Mouse (Mus musculus) macrophage (primary cell): ENCODE measurements around the gene Hs1bp3. TPM values are rescaled to one million over a fixed set of nuclear protein-coding genes. Genes with fewer than 3 reads are reported as not detected.

Source experiments
- H3K27ac ChIP-seq: fragments of 350-480 bp; formaldehyde crosslinking; 2 replicates; pipeline ENCODE4 v1.9.0; 2021
- H3K36me3 ChIP-seq: fragments of 350-480 bp; formaldehyde crosslinking; 2 replicates; pipeline ENCODE4 v1.9.0; 2021; ENCODE audit errors: inconsistent target
- H3K4me3 ChIP-seq: fragments of 350-480 bp; formaldehyde crosslinking; 2 replicates; pipeline ENCODE4 v1.9.0; 2021; ENCODE audit errors: inconsistent target
- H3K79me2 ChIP-seq: fragments of 350-480 bp; formaldehyde crosslinking; 2 replicates; pipeline ENCODE4 v1.9.0; 2021; ENCODE audit errors: inconsistent target
- WGBS: methylation state at CpG from one replicate; pipeline ENCODE4 v1.1.7; 2026; ENCODE audit warnings: inconsistent platforms; ENCODE audit not compliant: missing documents; 5-methylcytosine and 5-hydroxymethylcytosine counted together
- polyA plus RNA-seq: library from polyadenylated mRNA; stranded (reverse); fragments of 250-400 nt; gene quantifications from 3 replicates; pipeline ENCODE4 v1.2.4, GENCODE M21; 2018; ENCODE audit warnings: inconsistent platforms

Gene Hs1bp3
- polyA plus RNA-seq, 1 experiment from 2014 or later = 40.0 TPM

DNA sequence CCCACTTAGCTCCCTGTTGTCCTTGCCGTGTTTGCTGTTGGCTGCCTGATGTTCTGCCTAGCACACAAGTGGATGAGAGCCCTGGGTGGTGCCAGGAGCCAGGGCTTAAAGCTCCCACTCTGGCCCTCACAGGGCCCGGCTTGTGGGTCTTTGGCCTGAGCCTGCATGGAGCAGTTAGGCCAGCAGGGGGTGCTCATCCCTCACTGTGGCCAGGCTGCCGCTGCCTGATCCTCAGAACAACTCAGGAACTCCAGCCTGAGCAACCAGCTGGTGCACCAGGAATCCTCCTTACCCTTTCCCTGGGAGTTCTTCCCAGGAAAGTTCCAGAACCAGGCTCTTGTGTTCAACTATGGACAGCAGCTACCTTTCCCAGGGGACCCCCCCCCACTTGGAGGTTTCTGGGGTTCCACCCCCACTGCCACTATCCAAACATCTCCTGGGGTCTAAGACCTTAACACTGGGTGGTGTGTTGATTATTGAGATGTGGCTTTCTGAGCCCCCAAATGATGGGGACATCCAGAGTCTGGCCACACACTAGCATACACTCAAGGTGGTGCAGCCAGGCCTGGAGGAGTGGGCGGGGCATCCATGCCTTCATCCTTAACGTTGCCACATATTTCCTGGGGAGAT lies 7.0 kb downstream of the Hs1bp3 start:
- Histone ChIP-seq H3K4me3 (no peak overlapping the region), H3K27ac (no peak overlapping the region), H3K36me3 (peaks cover 79% of the 10 kb centered on the region), H3K79me2 (peaks cover 24% of the 10 kb centered on the region)
- 40% methylated on average over 4 of the region's 5 CpGs for WGBS

DNA sequence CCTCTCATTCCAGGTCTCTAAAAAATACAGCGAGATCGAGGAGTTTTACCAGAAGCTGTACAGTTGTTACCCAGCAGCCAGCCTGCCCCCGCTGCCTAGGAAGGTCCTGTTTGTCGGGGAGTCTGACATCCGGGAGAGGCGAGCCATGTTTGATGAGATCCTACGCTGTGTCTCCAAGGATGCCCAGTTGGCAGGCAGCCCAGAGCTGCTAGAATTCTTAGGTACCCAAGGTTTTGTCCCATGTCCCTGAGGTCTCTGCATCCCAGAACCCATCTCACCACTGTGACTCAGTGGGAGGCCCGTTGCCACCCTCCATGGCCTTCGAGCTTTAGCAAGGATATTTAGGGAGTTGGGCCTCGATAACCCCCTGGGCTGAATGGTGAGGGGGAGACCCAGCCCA lies 8.3 kb downstream of the Hs1bp3 start:
- Histone ChIP-seq H3K4me3 (no peak overlapping the region), H3K79me2 (peaks cover 11% of the 10 kb centered on the region; the same call in 1 of the 2 replicates), H3K36me3 (peaks cover 91% of the 10 kb centered on the region), H3K27ac (no peak overlapping the region)
- 96% methylated on average over 10 of the region's 10 CpGs for WGBS

DNA sequence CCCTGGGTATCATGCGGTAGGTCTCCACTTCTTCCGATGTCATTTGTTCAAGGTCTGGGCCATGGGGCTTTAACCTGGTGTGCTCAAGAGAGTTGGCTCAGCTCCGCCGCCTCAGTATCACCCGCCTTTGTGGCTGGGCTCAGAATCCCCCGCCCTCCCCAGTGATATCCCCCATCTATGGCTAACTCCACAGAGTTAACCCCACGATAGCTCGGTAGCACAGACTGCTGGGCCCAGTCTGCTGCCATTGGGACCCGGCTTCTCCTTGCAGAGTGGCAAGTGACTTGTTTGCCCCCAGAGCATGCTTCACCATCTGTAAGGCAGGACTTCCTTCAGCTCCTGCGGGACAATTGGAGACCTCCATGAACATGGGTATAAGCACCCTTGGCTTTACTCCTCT lies 10.9 kb downstream of the Hs1bp3 start:
- Histone ChIP-seq H3K36me3 (peaks cover 87% of the 10 kb centered on the region), H3K79me2 (peaks cover 21% of the 10 kb centered on the region; the same call in 1 of the 2 replicates), H3K27ac (no peak overlapping the region), H3K4me3 (no peak overlapping the region)
- 96% methylated on average over 10 of the region's 10 CpGs for WGBS

DNA sequence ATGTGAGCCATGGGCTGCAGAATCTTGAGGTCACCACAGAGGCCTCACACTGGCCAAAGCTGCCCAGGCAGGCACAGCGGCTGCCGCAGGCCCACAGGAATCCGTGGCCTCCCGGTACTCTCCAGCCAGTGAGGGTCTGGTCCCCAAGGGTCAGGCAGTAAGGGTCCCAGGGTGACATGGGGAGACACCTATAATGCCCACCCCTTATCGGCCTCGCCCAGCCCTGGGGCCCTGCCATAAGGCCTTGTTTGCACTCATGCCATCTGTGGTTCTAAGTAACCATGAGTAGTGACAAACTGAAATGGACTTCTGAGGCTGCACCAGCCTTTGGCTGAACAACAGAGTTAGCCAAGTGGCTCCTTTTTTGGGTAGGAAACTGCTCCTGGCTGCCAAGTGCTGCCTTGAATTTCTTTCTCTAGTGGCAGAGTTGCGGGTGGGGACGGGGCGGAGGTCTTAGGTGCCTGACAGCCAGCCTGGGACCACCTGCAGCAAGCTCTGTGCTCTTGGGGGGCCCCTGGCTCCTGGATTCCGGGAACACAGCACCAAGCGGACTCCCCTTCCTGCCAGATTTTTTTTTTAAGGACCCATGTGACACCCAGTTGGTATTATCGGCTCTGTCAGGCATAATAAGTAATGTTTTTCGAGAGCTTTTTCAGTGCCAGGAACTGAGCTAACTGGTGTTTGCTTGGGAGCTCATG lies 12.2 kb downstream of the Hs1bp3 start:
- H3K4me3 ChIP-seq = no peak overlapping the region
- H3K36me3 ChIP-seq = peaks cover 91% of the 10 kb centered on the region
- no peak overlapping the region for H3K27ac ChIP-seq
- H3K79me2 ChIP-seq = peaks cover 34% of the 10 kb centered on the region; the same call in 1 of the 2 replicates
- 97% methylated on average over 13 of the region's 13 CpGs for whole genome bisulfite sequencing

DNA sequence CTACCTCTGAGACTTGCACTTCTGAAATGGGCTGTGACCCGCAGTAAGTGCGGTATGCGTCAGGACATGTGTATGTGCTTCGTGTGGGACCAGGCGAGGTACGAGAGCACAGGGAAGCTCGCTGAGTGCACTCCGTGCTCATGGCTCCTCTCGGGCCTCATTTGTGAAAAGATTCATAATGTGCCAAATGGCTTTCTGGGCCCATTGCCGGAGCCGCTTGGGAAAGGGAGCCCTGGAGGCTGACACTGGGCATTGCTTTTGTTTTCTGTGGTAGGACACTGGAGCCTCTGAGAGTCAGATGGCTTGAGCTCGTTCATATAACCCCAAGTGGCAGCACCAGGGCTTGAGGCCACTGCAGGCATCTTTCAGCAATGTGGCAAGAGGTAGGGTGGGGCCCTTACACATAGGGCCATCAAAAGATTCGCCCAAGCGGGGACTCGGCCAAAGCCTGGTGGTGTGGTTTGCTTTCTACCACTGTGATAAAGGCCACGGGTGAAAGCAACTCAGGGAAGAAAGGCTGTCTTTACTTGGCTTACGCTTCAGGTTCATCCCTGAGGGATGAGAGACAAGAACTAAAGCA lies 12.8 kb downstream of the Hs1bp3 start:
- WGBS = 98% methylated on average over 17 of the region's 17 CpGs
- Histone ChIP-seq H3K4me3 (no peak overlapping the region), H3K27ac (no peak overlapping the region), H3K79me2 (peaks cover 40% of the 10 kb centered on the region; the same call in 1 of the 2 replicates), H3K36me3 (peaks cover 91% of the 10 kb centered on the region)

DNA sequence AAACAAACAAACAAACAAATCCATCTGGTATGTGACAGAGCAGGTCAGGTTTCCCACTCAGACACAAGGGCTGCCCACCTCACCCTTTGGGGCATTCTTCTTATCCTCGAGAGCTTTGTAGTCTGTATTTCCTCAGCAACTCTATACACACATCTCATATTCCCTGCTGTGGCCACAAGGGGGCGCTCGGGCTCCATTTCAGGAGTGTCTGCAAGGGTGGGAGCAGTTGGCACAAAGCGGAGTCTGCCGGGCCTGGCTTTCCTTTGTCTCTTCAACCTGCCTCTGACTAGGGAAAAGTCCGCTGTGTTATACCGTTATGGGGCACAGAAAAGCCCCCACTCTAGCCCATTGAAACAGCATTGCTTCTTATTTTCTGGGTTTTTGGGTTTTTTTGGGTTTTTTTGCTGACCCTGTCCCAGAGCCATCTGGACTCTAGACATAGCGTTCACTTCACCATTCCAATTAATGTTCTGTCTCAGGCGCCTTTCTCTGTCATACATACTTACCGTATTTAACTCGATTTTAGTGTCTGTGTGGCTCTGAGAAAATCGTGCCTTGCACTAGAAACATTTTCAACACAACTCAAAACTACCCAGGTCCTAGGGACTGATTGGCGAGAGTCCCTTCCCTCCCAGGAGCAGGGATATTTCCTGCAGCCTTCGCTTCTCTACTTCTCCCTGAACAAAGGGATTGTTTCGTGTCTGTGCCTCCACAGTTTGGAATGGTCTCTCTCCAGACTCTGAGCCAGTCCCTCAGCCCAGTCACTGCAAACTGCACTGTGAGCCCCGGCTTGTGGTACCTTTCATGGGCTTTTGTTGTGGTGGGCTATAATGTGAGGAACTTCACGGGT lies 13.8 kb downstream of the Hs1bp3 start:
- Histone ChIP-seq H3K4me3 (no peak overlapping the region), H3K27ac (no peak overlapping the region), H3K36me3 (peaks cover 91% of the 10 kb centered on the region), H3K79me2 (peaks cover 49% of the 10 kb centered on the region; the same call in 1 of the 2 replicates)
- WGBS = 46% methylated on average over 17 of the region's 17 CpGs

DNA sequence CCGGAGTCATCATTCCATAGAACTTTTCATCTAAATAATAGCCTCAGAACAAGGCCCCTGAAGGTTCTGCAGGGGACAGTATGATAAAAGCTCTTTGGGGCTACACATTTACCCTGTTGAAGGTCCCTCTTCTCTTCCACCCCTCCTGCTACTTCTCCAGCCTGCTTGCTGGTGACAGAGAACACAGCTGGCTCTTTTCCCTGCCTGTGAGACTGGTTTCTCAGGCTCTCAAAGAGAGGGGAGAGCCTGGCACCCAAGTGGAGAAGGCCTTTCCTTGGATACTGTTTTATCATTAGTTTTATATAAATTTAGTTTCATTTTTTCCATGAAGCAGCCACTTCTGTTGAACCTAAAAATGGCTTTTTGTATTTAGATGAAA lies 14.4 kb downstream of the Hs1bp3 start:
- 89% methylated on average over 1 of the region's 1 CpGs for WGBS
- Histone ChIP-seq H3K79me2 (peaks cover 49% of the 10 kb centered on the region; the same call in 1 of the 2 replicates), H3K27ac (no peak overlapping the region), H3K4me3 (no peak overlapping the region), H3K36me3 (peaks cover 86% of the 10 kb centered on the region)

DNA sequence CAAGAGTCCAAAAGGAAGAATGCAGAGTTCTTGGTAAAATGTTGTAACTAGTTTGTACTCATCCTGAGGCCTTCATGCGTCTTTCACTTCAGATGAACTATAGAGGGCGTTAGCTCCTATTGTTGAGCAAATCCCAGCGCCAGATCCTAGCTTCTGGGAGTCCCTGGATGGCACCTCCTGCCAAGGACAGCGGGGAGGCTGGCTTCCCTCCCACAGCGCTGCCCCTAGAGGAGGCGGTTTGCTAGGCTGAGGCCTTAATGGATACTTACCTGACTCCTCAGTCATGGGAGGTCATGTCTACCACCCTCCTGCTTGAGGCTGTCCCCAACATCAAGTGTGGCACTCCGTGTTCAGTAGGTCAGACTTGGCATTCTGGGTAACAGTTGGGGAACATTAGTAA lies 16.0 kb downstream of the Hs1bp3 start:
- WGBS = 95% methylated on average over 7 of the region's 7 CpGs
- H3K36me3 ChIP-seq = peaks cover 76% of the 10 kb centered on the region
- H3K4me3 ChIP-seq = no peak overlapping the region
- no peak overlapping the region for H3K27ac ChIP-seq
- H3K79me2 ChIP-seq = peaks cover 57% of the 10 kb centered on the region; the same call in 1 of the 2 replicates

DNA sequence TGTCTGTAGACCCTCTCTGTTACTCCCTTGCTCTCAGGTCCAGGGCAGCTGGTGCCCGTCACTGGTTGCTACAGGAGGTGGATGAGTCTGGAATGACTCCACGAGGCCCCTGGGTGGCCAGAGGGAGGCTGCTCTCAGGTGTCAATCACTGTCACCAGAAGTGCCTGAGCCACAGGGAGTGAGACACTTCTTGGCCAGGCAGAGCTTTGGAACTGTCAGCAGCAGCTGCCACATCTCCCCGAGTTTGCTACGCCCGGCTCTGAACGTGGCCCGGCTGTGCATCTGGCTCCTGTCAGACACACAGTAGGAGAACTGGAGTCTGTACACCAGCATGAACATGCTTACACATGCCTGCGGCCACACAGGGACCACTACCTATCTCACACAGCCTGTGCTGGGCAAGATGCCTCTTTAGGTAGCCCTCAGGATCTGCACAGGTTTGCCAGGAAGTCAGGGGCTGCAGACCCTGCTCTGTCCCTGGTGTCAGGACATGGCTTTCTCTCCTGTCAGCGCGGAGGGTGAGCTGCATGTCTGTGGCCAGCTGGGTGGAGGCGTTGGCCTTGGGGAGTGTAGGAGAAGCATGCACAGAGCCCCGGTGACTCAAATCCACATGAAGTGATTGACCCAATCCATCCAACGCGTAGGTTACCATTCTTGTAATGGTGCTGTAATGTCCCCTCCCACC lies 18.4 kb downstream of the Hs1bp3 start:
- 93% methylated on average over 14 of the region's 14 CpGs for WGBS
- peaks cover 57% of the 10 kb centered on the region; the same call in 1 of the 2 replicates for H3K79me2 ChIP-seq
- no peak overlapping the region for H3K4me3 ChIP-seq
- peaks cover 70% of the 10 kb centered on the region for H3K36me3 ChIP-seq
- no peak overlapping the region for H3K27ac ChIP-seq

DNA sequence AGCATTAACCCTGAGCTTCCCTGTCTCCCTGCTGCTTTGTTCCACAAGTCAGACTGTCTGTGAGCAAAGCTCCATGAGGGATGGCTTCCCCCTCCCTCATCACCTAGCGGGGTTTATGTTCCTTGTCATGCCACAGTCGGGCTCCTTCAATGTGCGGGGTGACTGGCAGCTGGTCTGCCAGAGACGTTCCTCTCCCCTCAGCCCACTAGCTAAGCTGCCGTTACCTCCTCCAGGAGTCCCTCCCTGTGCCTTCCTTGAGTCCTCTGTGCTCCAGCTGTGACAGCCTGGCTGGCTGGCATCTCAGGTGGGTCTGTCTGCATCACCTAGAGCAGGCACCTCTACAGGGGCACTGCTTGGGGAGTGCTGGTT lies 18.9 kb downstream of the Hs1bp3 start:
- Histone ChIP-seq H3K36me3 (peaks cover 75% of the 10 kb centered on the region), H3K27ac (no peak overlapping the region)
- WGBS = 79% methylated on average over 5 of the region's 5 CpGs

DNA sequence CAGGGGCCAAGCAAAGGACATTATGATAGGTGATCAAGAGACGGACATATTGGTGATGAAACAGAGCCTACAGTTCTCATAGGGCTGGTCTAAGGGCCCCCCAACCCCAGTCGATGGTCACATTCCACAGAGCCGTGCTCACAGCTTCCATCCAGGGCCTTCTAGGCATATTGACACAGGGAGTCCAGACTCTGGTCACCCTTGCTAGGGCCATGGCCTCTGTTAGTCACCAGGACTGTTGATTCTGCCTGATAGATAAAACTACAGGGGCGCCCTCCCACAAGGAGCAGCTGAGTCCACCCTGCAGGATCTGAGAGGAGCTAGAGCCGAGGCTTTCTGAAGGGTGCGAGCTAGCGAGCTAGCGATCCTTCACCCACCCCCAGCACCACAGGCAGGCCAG lies 20.4 kb downstream of the Hs1bp3 start:
- WGBS = 95% methylated on average over 8 of the region's 8 CpGs
- H3K27ac ChIP-seq = no peak overlapping the region
- peaks cover 41% of the 10 kb centered on the region; the same call in 1 of the 2 replicates for H3K79me2 ChIP-seq
- H3K4me3 ChIP-seq = no peak overlapping the region
- peaks cover 77% of the 10 kb centered on the region for H3K36me3 ChIP-seq

More for the DNA sequence above, 18.9 kb downstream of the Hs1bp3 start:
- H3K4me3 ChIP-seq = no peak overlapping the region
- H3K79me2 ChIP-seq = peaks cover 55% of the 10 kb centered on the region; the same call in 1 of the 2 replicates

DNA sequence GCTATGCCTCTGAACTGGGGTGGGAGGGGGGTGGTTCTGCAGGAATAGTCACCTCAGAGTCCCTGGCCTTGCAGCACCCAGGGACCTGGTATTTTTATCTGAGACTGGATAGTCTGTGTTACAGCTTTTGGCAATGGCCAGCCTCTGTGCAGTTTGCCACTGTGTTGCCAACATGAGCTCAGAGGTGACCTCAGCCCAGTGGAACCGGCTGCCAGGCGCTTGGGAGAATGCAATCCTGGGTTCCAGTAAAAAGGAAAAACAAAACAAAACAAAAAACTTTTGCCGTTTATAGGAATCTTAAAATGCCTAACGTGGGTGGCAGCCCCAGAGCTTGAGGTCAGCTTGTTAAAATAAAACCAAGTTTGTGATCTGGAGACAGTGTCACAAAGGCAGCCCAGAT lies 21.0 kb downstream of the Hs1bp3 start:
- Histone ChIP-seq H3K4me3 (no peak overlapping the region), H3K36me3 (peaks cover 77% of the 10 kb centered on the region), H3K79me2 (peaks cover 34% of the 10 kb centered on the region; the same call in 1 of the 2 replicates), H3K27ac (no peak overlapping the region)
- WGBS = 97% methylated on average over 4 of the region's 4 CpGs

DNA sequence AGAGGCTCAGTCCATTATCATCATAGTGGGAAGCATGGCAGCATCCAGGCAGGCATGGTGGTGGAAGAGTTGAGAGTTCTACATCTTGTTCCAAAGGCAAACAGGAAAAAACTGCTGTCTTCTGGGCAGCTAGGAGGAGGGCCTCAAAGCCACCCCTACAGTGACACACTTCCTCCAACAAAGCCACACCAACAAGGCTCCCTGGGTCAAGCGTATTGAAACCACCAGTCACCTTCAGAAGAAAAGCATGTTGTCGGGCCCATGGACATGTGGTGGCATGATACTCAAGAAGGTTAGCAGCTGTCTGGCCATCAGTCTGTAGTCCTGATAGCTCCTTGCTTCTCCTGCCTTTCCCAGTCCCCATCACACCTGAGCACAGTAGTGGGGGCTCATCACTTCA lies 22.3 kb downstream of the Hs1bp3 start:
- peaks cover 22% of the 10 kb centered on the region; the same call in 1 of the 2 replicates for H3K79me2 ChIP-seq
- WGBS = 20% methylated on average over 2 of the region's 2 CpGs
- H3K36me3 ChIP-seq = peaks cover 75% of the 10 kb centered on the region
- H3K27ac ChIP-seq = no peak overlapping the region
- no peak overlapping the region for H3K4me3 ChIP-seq
